Mouse (Mus musculus) heart, adult 2 months (tissue): Measurements from ENCODE around the gene Gm20388. TPM values are rescaled to one million over a fixed set of nuclear protein-coding genes. Genes with fewer than 3 reads are reported as not detected.

Experiments used
- DNase-seq, 2 experiments: peaks; one replicate each; pipeline ENCODE4 v3.0.0; 2021
- H3K27ac ChIP-seq: fragments of 200-600 bp; 2 replicates; pipeline ENCODE4 v1.8.1; 2022
- H3K27me3 ChIP-seq: fragments of 200-500 bp; 2 replicates; pipeline ENCODE4 v1.6.1; 2012; ENCODE audit warnings: mild to moderate bottlenecking, low read length, inconsistent platforms, mixed read lengths; ENCODE audit not compliant: control insufficient read depth, insufficient read depth
- H3K36me3 ChIP-seq: fragments of 200-500 bp; 2 replicates; pipeline ENCODE4 v1.6.1; 2012; ENCODE audit warnings: low read length, inconsistent platforms; ENCODE audit not compliant: control insufficient read depth, insufficient read depth
- H3K4me1 ChIP-seq: fragments of 200-500 bp; 2 replicates; pipeline ENCODE4 v1.6.1; 2011; ENCODE audit warnings: low read length; ENCODE audit not compliant: control insufficient read depth, insufficient read depth
- H3K4me3 ChIP-seq: fragments of 200-600 bp; 2 replicates; pipeline ENCODE4 v1.8.1; 2022
- H3K79me2 ChIP-seq: fragments of 200-500 bp; replicated peaks from 2 replicates; pipeline ENCODE4 v1.6.1; 2012; ENCODE audit warnings: mild to moderate bottlenecking, inconsistent platforms, low read length, moderate library complexity, mixed read lengths; ENCODE audit not compliant: control insufficient read depth, insufficient read depth
- H3K9ac ChIP-seq: fragments of 200-500 bp; 2 replicates; pipeline ENCODE4 v1.6.1; 2012; ENCODE audit warnings: low read depth, mild to moderate bottlenecking, control low read depth, inconsistent platforms, low read length, mixed read lengths
- CTCF ChIP-seq: fragments of 200-600 bp; IDR thresholded peaks from 2 replicates; pipeline ENCODE4 v1.8.1; 2022; ENCODE audit warnings: antibody characterized with exemption, mild to moderate bottlenecking, moderate library complexity
- EP300 ChIP-seq: fragments of 200-500 bp; IDR thresholded peaks from 2 replicates; pipeline ENCODE4 v1.6.1; 2011; ENCODE audit warnings: low read depth, low read length, control low read depth; ENCODE audit not compliant: insufficient read depth
- POLR2A ChIP-seq: fragments of 200-500 bp; IDR thresholded peaks from 2 replicates; pipeline ENCODE4 v1.6.1; 2011; ENCODE audit warnings: mild to moderate bottlenecking, low read depth, low read length, control low read depth; ENCODE audit not compliant: insufficient read depth
- whole genome bisulfite sequencing: fragments of 180-500 bp; shearing (Covaris S2); methylation state at CpG from one replicate; pipeline ENCODE4 v1.1.7; 2018; 5-methylcytosine and 5-hydroxymethylcytosine counted together
- intact Hi-C: fragments of 180-260 bp; cut with DNase I; formaldehyde crosslinking; loops from one replicate; pipeline ENCODE4 v1.15.1; 2025
- polyA plus RNA-seq: library from polyadenylated mRNA; depleted of rRNA; stranded (reverse); fragments of >200 nt; gene quantifications from 2 replicates; pipeline ENCODE4 v1.2.3, GENCODE M21; 2012
- total RNA-seq, 2 experiments: library from RNA; stranded (reverse); gene quantifications; 2 replicates each; pipeline ENCODE4 v1.2.3; 2021

The Gm20388 gene
- total and polyA plus RNA-seq, 3 experiments: 1.8 to 32.3 TPM; not detected in 1

- intact Hi-C loops: no loop called here
- no peak overlapping the region for H3K27ac ChIP-seq
- DNase-seq: no peak
Measured at GRCm38 (mm10) chr8:122245161-122245560, 2334.5 kb downstream of the Gm20388 start.

DNA sequence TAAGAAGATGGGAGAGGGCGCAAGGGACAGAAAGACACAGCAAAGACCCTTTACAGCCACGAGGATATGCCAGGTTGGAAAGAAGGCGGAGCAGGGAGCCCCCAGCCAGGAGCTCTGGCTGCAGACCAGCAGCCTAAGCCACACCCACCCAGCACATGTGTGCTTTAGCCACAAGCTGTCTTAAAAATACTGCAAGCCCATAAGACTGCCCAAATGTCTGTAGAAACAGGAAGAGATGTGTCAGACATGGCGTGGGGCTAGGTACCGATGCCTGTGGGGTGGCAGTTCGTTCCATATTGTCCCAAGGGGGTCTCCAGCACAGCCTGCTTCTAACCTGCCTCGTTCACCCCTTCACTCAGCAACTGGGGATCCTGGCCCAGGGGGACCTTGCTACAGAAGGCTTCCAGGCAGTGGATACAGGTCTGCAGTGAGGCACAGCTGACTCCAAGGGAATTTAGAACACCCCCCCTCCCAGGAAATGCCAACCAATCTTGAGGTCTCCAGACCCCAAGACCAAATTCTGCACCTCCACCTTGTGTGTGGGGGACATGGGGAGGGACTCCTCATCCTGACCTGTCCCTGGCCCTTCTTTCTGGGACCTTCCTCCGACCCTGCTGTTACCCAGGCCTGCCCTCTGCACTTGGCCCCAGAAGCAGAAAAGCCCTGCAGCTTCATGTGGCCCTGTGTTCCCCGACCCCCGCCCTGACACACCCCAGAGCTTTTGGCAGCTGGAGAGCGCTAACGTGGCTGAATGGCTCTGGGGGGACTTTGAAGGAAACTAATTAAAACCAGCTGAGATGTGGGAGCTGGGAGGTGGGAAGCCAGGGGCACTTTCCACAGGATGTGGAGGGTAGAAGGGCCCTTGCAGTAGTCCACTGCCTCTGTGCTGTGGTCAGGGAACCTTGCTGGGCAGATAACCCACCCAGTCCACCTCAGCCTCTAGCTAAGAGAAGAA is 2335.9 kb downstream of the Gm20388 start:
- intact Hi-C loops: no loop called here
- no peak overlapping the region for H3K27ac ChIP-seq
- TF ChIP-seq EP300 (no peak), POLR2A (no peak), CTCF (no peak)
- no peak for DNase-seq
- H3K79me2 ChIP-seq: no peaks in the 10 kb centered on the region
- H3K36me3 ChIP-seq: no peaks in the 10 kb centered on the region
- H3K4me1 ChIP-seq: peaks cover 4% of the 10 kb centered on the region; the same call in 1 of the 2 replicates
- no peaks in the 10 kb centered on the region for H3K27me3 ChIP-seq
- H3K9ac ChIP-seq: no peak overlapping the region
- no peak overlapping the region for H3K4me3 ChIP-seq
- 49% methylated on average over 12 of the region's 12 CpGs for WGBS

More at GRCm38 (mm10) chr8:122245161-122245560, 2334.5 kb downstream of the Gm20388 start:
- TF ChIP-seq EP300 (no peak), CTCF (no peak), POLR2A (no peak)
- Histone ChIP-seq H3K4me3 (no peak overlapping the region), H3K4me1 (peaks cover 4% of the 10 kb centered on the region; the same call in 1 of the 2 replicates), H3K9ac (no peak overlapping the region), H3K27me3 (no peaks in the 10 kb centered on the region), H3K36me3 (no peaks in the 10 kb centered on the region), H3K79me2 (no peaks in the 10 kb centered on the region)
- whole genome bisulfite sequencing: 60% methylated on average over 6 of the region's 6 CpGs

GRCm38 (mm10) chr8:122251739-122252138 is 2341.1 kb downstream of the Gm20388 start:
- no peak overlapping the region for H3K9ac ChIP-seq
- H3K4me1 ChIP-seq: no peaks in the 10 kb centered on the region
- no peaks in the 10 kb centered on the region for H3K36me3 ChIP-seq
- H3K27me3 ChIP-seq: no peaks in the 10 kb centered on the region
- intact Hi-C loops: no loop called here
- H3K4me3 ChIP-seq: no peak overlapping the region
- H3K27ac ChIP-seq: no peak overlapping the region
- TF ChIP-seq EP300 (no peak), CTCF (no peak), POLR2A (no peak)
- no peaks in the 10 kb centered on the region for H3K79me2 ChIP-seq
- DNase-seq: no peak
- WGBS: 81% methylated on average over 1 of the region's 1 CpGs

DNA sequence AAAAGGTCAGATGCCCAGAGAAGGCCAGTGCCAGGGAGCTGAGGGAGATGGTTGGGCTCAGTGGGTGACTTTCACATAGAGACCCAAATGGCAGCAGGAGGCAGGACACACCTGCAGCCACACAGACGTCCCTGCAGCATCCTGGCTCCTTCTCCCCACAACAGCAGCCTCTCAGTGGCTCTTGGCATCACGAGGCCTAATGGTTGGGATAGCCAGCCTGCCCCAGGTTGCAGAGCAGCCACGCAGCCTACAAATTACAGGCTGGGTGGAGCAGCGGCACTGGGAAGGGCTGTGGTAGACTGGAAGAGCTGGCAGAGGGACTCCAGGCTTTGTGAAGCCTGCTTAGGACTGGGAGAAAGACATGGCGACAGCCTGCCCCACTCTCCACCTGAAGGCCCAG is 2341.7 kb downstream of the Gm20388 start:
- WGBS: 65% methylated on average over 5 of the region's 5 CpGs
- no peaks in the 10 kb centered on the region for H3K36me3 ChIP-seq
- H3K9ac ChIP-seq: no peak overlapping the region
- TF ChIP-seq CTCF (no peak), POLR2A (no peak), EP300 (no peak)
- H3K4me1 ChIP-seq: no peaks in the 10 kb centered on the region
- intact Hi-C loops: no loop called here
- H3K27me3 ChIP-seq: no peaks in the 10 kb centered on the region
- H3K4me3 ChIP-seq: no peak overlapping the region
- H3K79me2 ChIP-seq: no peaks in the 10 kb centered on the region
- DNase-seq: no peak
- H3K27ac ChIP-seq: no peak overlapping the region

- Histone ChIP-seq H3K4me3 (no peak overlapping the region), H3K36me3 (no peaks in the 10 kb centered on the region), H3K4me1 (0 out of 2 replicates have a peak, but pooled peaks cover 2% of the 10 kb centered on the region), H3K9ac (no peak overlapping the region), H3K27me3 (no peaks in the 10 kb centered on the region), H3K27ac (no peak overlapping the region), H3K79me2 (no peaks in the 10 kb centered on the region)
- intact Hi-C loops: loop anchor here (1.0 to 5.0 kb wide), 4 partner anchors 29 to 281 kb away; no protein-coding TSS in a partner anchor
- TF ChIP-seq POLR2A (no peak), EP300 (peak; percentile 80)
- WGBS: 72% methylated on average over 2 of the region's 2 CpGs
- peak; percentile 64 to 85 for DNase-seq
Measured at GRCm38 (mm10) chr8:122259351-122259750, 2348.7 kb downstream of the Gm20388 start.

GRCm38 (mm10) chr8:122260755-122261154 is 2350.1 kb downstream of the Gm20388 start:
- Histone ChIP-seq H3K79me2 (no peaks in the 10 kb centered on the region), H3K9ac (no peak overlapping the region), H3K27ac (no peak overlapping the region), H3K36me3 (no peaks in the 10 kb centered on the region), H3K4me3 (no peak overlapping the region), H3K4me1 (0 out of 2 replicates have a peak, but pooled peaks cover 2% of the 10 kb centered on the region), H3K27me3 (no peaks in the 10 kb centered on the region)
- 80% methylated on average over 9 of the region's 9 CpGs for WGBS
- intact Hi-C loops: no loop called here
- TF ChIP-seq EP300 (no peak), POLR2A (no peak), CTCF (no peak)
- no peak for DNase-seq
